Mouse (Mus musculus): ENCODE measurements around the gene D11Wsu47e.
"Not testable (repeated sequence)": the region's sequence is repeated elsewhere in the genome, so short reads cannot be mapped to it uniquely, and the experiment has no call there.

The D11Wsu47e gene

DNA sequence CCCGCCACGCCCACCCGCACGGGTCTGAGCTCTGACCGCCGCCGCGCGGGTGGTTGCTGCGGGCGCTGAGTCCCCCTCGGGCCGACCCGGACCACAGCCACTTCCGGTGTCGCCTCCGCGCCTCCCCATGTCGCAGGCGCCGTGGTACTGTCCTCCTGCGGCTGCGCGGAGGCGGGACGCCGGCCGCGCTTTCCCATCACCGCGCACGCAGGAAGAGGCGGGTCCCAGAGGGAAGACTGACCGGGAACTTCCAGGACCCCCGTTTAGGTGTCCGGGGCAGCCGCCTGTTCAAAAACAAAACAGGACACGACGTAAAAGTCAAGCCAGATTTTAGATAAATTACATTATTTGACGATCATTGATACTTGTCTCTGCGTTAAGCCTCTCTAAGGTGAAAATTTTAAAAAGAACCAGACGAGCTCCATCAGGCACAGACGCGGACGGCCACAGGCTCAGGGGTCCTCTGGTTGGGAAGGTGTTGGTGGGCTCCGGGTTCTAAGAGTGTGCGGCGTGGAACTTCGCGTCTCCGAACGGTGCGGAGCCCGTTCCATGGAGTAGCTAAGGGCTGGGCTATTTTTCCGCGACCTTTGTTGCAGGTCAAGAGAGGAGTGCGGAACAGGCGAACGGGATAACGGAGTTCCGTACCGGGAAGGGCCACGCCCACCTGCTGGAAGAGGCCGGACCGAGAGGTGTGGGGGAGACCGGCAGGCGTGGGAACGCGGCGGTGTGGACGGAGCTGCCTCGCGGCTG lies at the start of gene D11Wsu47e, which contains the start of gene Fam104a:
Gene D11Wsu47e, plus strand, starts transcription at position 456 of the 750 bp plus-strand sequence.
Gene Fam104a, minus strand, starts transcription at position 199 of the 750 bp plus-strand sequence.
- peak; percentile 97 for DNase-seq

DNA sequence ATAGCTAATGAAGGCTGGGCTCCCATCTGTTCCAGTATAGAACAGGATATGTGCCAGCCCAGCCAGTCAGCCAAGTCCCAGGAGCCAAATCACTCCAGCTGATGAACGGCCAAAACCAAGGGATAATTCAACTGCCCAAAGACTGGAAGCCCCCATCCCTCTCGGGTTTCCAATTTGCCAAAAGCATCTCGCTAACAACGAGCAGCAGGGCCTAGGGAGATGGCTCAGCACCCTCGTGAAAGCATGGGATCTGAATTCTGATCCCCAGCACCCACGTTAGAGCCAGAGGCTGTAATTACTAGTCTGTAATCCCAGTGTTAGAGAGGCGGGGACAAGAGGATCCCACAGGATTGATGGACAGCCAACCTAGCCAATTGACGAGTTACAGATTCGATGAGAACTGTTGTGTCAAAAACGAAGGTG lies 49.5 kb upstream of the D11Wsu47e start:
- DNase-seq = no peak

GRCm38 (mm10) chr11:113638680-113639079 lies 45.5 kb upstream of the D11Wsu47e start:
- no peak for DNase-seq

DNA sequence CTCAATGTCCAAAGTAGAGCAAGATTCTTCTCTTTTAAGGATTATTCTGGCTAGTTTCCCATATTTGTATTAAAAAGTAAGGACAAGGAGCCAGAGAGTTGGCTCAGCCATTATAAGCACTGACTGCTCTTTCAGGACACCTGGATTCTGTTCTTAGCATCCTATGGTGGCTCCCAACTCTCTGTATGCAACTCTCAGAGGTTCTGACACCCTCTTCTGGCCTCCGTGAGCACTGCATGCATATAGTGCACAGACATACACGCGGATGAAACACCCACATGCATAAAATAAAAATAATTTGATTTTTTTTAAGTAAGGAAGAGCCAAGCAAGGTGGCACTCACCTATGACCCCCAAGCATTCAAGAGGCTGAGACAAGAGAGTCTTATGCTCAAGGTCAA lies 39.0 kb upstream of the D11Wsu47e start:
- DNase-seq = no peak

DNA sequence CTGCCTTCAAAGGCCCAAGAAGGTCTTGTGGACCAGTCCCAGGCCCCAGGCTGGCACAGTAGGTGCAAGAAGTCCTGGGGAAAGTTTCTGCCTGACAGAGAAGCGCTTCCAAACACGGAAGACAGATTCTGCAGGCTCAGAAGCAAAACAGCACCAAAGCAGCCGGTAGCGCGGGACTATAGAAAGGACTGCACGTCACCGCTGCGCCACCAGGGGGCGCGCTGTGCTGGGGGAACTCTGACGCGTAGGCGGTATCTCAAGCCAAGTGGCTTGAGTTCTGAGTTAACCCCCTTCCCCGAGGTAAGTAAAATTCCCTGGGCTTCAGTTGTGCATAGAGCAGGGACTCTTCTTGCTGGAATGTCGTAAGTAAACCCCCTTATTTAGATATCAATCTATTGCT lies 36.1 kb upstream of the D11Wsu47e start:
- DNase-seq = peak; percentile 79

GRCm38 (mm10) chr11:113648690-113649352 lies 35.4 kb upstream of the D11Wsu47e start, which contains the start of gene Cog1:
Gene Cog1, plus strand, starts transcription at chr11:113649169.
- no peak for DNase-seq

- DNase-seq = peak; percentile 55
Observed at GRCm38 (mm10) chr11:113649353-113650210, 34.6 kb upstream of the D11Wsu47e start, which contains the start of gene Slc39a11. Gene Slc39a11, minus strand, starts transcription at chr11:113650079.

DNA sequence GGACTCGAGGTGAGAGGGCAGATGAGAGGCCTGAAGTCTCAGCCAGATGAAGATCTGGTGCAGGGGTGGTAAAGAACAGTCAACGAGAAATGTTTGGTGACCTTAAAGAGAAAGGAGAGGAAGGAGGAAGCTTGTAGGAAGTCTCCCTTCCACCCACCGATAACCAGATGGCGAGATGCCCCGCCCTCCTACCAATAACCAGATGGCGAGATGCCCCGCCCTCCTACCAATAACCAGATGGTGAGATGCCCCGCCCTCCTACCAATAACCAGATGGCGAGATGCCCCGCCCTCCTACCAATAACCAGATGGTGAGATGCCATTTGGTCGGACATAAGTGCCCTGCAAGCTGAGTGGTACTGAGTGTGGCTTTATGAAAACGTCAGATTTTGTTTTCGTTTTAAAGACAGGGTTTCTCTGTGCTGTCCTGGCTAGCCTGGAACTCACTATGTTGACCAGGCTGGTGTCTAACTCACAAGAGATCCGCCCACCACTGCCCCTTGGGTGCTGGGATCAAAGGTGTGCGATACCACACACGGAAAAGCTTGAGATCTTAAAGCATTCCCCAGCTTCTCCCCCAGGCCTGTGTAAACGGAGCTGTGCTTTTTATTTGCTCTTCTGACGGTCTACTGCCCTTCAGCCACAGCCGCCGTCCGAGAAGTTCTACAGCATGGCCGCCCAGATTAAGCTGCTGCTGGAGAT lies 32.9 kb upstream of the D11Wsu47e start:
- DNase-seq = no peak

- peak; percentile 48 for DNase-seq
Observed at GRCm38 (mm10) chr11:113651907-113652273, 32.3 kb upstream of the D11Wsu47e start.

DNA sequence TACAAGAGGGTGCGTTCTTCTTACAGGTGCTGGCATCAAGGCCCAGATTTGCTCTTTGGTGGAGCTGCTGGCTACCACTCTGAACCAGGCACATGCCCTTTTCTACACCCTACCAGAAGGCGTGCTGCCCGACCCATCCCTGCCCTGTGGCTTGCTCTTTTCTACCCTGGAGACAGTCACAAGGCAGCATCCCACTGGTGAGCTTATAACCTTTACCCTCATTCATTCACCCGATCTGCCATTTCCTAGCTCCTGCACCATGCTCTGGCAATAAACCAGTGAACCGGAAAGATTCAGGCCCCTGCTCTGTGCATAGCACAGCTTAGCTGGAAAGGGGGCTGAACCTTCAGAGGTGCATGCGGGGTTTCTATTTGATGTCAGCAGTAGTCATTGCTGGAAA lies 31.7 kb upstream of the D11Wsu47e start:
- peak; percentile 78 for DNase-seq

- no peak for DNase-seq
Observed at GRCm38 (mm10) chr11:113654105-113654504, 30.1 kb upstream of the D11Wsu47e start.

DNA sequence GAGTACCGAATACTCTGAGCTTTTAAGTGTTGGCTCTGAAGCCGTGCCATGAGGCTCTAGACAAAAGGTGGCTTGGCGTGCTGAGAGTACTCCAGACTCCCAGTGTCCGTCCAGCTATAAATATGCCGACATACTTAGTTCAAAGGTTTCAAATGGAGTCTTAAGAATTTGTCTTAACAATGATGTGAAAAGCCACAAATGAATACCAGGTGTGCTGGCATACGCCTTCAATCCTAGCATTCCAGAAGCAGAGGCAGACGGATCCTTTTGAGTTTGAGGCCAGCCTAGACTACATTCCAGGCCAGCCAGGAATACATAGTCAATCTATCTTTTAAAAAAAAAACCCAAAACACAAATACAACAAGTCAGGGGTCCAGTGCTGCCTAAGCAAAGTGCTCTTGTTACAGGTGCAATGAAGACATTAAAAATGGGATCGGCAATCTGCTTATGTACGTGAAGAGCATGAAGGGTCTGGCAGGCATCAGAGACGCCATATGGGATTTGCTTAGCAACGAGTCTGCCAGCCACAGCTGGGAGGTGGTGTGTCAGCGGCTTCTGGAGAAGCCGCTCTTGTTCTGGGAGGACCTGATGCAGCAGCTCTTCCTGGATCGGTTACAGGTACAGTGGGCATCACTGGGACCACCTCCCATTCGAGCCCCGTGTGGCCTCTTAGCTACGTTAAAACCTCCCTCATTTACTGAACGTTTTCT lies 29.5 kb upstream of the D11Wsu47e start:
- DNase-seq = no peak

DNA sequence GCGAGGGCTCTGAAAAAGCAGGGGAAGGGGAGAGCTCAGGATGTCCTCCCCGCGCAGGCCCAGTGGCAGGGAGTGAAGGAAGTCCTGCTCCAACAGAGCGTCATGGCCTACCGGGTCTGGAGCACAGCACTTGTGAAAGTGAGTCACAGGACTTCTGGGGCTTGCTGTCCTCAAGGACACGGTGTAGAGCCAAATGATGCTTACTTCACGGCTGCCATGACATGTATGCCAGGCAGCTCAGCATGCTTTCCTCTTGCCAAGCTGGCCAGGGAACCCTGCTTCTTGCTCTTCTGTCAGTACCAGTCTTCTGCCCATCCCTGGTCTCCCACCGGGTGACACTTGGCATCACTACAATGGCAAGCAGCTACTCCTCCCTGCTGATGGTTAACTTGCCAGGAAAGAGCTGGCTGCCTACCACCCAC lies 27.7 kb upstream of the D11Wsu47e start:
- DNase-seq = no peak

GRCm38 (mm10) chr11:113657221-113657620 lies 27.0 kb upstream of the D11Wsu47e start:
- DNase-seq = no peak

DNA sequence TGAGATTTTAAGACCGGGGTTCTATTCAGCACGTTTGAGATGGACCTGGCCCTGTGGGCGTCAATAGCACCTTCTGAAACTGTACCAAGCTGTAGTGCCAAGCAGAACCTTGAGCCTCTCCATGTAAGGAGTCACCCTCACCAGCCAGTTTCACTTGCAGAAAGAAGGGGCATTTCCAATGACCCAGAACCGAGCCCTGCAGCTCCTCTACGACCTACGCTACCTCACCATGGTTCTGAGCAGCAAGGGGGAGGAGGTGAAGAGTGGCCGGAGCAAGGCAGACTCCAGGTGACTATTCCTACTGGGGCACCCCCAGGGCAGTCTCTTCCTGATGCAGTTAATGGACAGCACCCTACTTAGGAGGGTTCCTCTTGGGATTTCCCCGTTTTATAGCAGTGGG lies 25.9 kb upstream of the D11Wsu47e start:
- peak; percentile 67 for DNase-seq

- no peak for DNase-seq
Observed at GRCm38 (mm10) chr11:113658763-113659162, 25.4 kb upstream of the D11Wsu47e start.

GRCm38 (mm10) chr11:113660213-113660612 lies 24.0 kb upstream of the D11Wsu47e start:
- DNase-seq = not testable (repeated sequence)

DNA sequence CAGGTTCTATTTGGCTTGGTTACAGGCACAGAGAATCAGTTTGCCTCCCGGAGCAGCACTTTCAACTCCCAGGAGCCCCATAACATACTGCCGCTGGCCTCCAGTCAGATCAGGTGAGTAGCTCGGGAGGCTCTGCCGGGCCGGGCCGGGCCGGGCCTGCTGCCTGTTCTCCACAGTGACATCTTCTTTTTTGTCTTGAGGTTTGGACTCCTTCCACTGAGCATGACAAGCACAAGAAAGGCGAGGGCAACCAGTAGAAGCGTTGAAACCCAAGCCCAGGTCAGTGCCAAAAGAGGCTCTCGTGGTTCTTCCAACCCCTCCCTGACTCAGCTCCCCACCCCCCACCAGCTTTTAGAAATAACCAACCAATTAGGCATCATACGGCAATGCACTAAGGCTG lies 23.3 kb upstream of the D11Wsu47e start:
- no peak for DNase-seq

GRCm38 (mm10) chr11:113661835-113662351 lies 22.3 kb upstream of the D11Wsu47e start:
- DNase-seq = no peak

- no peak for DNase-seq
Observed at GRCm38 (mm10) chr11:113664279-113664678, 19.9 kb upstream of the D11Wsu47e start.

DNA sequence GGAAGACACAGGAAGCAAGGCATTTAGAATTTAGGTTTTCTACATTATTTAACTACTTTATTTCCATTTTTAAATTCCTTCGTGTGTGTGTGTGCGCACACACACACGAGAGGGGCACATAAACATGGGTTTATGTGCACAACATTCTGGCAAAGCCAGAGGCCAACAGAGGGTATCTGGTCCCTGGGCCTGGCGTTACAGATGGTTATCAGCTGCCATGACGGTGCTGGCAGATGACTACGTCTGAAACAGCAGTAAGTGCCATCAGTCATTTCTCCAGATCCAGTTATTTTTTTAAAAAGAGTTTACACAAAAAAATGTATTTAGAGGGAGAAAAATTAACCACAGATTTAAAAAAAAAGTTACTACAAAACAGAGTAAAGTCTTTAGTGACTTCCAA lies 18.0 kb upstream of the D11Wsu47e start:
- no peak for DNase-seq

DNA sequence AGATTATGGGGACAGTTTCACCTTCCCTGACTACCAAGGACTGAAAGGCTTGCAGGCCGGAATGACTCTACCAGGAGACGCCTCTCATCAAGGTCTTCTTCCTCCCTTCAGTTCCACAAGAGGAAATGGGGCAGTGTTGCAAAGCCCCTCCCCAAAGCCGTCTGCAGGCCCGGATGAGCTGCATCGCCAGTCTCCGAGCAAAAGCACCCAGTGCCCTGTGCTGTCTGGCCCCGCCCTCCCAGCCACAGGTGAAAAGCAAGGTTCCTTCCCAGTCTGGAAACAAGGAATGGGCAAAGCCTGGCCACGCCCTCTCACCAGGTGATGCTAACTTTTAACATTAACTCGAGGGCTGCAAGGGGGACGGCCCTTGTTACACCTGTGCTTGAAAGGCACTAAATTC lies 17.6 kb upstream of the D11Wsu47e start:
- DNase-seq = peak; percentile 69

Data from kidney, adult 9 months (tissue).